Mouse (Mus musculus) embryonic fibroblast, embryonic 13.5 days (primary cell): ENCODE measurements around the gene Fh1. TPM values are rescaled to one million over a fixed set of nuclear protein-coding genes. Genes with fewer than 3 reads are reported as not detected.

ENCODE experiments used
- H3K27ac ChIP-seq: 2 replicates; pipeline ENCODE4 v1.5.1; 2012; ENCODE audit warnings: low read length, control low read depth, inconsistent platforms; ENCODE audit not compliant: insufficient read depth
- H3K4me1 ChIP-seq: 2 replicates; pipeline ENCODE4 v1.6.1; 2011; ENCODE audit warnings: low read length; ENCODE audit not compliant: control insufficient read depth, insufficient read depth
- H3K4me3 ChIP-seq: 2 replicates; pipeline ENCODE4 v1.5.1; 2011; ENCODE audit warnings: mild to moderate bottlenecking, control low read depth, low read length; ENCODE audit not compliant: insufficient read depth
- CTCF ChIP-seq: IDR thresholded peaks from 2 replicates; pipeline ENCODE4 v1.5.1; 2011; ENCODE audit warnings: mild to moderate bottlenecking, control low read depth, low read length, moderate library complexity, borderline replicate concordance; ENCODE audit not compliant: insufficient read depth
- POLR2A ChIP-seq: IDR thresholded peaks from 2 replicates; pipeline ENCODE4 v1.6.1; 2011; ENCODE audit warnings: low read depth, mild to moderate bottlenecking, control low read depth, low read length, moderate library complexity
- polyA plus RNA-seq: library from polyadenylated mRNA; stranded (reverse); fragments of >200 nt; gene quantifications from 2 replicates; pipeline ENCODE4 v1.2.4, GENCODE M21; 2011; ENCODE audit warnings: low read depth; ENCODE audit not compliant: missing spikeins, insufficient read length

Gene Fh1
- 79.4 and 83.5 TPM in 2 replicates for polyA plus RNA-seq

DNA sequence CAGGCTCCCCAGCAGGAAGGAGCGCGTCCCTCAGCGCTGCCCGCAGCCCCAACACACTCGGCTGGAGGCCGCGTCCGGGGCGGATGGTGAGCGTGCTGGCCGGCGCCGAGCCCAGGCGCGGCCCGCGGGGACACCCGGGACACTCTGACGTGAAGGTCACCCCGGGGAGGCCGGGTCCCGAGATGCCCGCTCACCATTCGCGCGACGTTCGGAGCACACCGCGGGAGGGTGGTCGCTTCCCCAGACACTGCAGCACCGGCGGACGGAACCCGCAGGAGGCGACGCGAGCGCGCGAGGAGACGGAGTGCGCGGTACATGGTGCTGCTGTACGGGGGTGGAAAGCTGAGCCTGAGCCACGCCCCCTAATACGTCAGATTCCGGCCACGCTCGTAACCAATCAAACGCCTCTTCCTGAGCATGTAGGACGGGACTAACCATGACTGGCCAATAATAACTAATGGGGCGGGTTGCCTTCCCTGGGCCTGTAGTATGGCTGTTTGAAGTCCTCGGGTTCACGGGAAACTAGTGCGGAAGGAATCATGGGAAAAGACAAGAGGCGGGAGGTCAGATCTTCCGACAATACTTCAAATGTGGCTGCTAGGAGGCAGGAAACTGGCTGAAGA, at the start of gene Fh1:
Gene Fh1 (minus strand): TSS at position 379 of the 623 bp plus-strand sequence.
- H3K4me1 ChIP-seq: peaks cover 2% of the 10 kb centered on the region; the same call in 1 of the 2 replicates
- peak within 1 kb of the TSS; percentile 38 for H3K27ac ChIP-seq
- peak within 1 kb of the TSS; percentile 81 for H3K4me3 ChIP-seq
- TF ChIP-seq POLR2A: peak; percentile 97
- no peak for TF ChIP-seq CTCF

DNA sequence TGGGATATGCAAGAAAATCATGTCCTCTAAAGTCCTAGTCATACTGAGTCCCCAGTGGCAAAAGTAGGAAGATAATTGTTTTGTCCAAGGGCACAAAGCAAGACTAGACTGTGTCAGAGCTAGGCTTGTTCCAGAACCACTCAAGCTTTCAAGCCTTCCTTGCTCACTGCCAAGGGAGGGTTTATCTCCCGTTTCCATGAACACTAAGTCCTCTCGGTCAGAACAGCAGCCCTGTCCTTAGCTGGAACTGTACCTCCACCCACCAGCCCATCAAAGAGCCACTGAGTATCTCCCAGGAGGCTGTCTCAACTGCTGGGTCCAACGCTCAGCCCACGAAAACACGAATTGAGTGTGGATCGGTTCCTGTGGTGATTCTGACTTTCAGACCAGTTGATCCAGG, 49.7 kb upstream of the Fh1 start:
- H3K27ac ChIP-seq: no peak overlapping the region
- no peak overlapping the region for H3K4me3 ChIP-seq
- no peak for TF ChIP-seq POLR2A
- TF ChIP-seq CTCF: no peak

DNA sequence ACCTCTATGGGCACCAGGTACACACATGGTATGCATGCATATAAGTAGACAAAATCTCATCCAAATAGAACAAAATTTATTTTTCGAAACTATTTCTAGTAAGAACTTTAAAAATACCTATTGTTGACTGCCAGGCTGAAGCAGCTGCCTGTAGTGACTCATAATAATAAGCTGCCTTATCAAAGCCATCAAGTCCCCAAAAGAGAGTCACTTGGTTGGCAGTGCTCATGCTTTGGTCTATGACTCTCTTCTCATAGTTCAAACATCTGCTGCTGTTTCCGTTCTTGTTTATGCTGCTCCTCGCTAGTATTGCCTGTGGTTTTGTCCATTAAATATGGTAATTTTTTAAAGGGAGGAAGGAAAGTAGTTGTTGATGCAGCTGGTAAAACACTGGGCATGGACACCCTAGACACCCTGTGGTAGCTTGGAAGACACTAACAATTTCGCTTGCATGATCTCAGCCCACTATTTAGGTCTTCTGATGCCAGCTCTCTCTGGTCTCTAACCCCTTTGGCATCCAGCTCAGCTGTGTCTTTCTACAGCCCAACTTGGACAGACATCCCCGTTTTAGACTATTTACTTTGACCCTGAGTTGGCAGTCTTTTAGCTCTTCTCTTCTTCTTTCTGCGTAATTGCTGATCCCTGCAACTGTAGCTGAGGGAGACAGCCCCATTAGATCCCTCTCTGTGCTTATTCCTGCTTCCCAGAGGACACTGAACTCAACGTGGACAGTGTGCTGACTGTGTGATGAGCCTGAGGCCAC, 48.3 kb upstream of the Fh1 start:
- peaks cover 4% of the 10 kb centered on the region for H3K4me1 ChIP-seq
- TF ChIP-seq CTCF: no peak
- no peak for TF ChIP-seq POLR2A
- no peak overlapping the region for H3K27ac ChIP-seq
- H3K4me3 ChIP-seq: no peak overlapping the region

More for the DNA sequence above, 49.7 kb upstream of the Fh1 start:
- H3K4me1 ChIP-seq: peaks cover 4% of the 10 kb centered on the region; the same call in 1 of the 2 replicates

DNA sequence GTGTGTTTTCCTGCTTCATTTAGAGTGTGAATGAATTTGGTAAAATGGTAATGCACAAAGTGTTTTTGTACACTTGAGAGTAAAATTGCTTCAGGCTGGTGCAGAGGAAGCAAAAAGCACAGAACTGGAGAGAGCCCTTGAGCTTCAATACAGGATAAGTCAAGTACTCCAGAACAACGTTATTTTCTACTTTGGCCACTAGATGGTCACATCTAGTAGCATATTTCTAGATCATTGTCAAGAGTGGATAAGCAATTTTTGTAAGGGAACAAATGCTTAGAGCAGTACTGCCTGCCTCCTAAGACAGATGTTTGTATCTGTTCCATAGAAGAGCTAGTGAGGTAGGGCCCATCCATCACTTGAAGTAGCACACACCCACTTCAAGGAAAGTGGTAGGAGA, 46.2 kb upstream of the Fh1 start:
- TF ChIP-seq CTCF (no peak), POLR2A (no peak)
- no peak overlapping the region for H3K27ac ChIP-seq
- H3K4me1 ChIP-seq: peaks cover 4% of the 10 kb centered on the region
- no peak overlapping the region for H3K4me3 ChIP-seq

DNA sequence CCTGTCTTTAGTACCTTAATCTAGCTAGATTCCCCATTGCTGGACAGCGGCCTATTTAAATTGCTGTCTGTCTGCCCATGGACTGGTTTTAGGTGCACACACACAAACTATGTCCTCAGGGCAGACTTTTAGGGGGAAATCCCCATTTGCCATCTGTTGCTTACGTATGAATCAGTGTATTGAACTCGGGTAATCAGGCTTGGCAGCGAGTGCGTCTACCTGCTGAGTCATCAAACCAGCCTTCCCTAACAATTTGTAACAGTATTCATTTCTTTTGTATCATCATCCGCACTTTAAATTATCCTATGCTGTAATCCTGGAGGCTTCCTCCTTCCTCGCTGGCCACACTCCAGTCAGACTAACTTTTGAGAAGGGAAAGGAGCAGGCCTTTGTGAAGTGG, 44.6 kb upstream of the Fh1 start:
- Histone ChIP-seq H3K27ac (no peak overlapping the region), H3K4me1 (peaks cover 4% of the 10 kb centered on the region), H3K4me3 (no peak overlapping the region)
- no peak for TF ChIP-seq CTCF
- no peak for TF ChIP-seq POLR2A

DNA sequence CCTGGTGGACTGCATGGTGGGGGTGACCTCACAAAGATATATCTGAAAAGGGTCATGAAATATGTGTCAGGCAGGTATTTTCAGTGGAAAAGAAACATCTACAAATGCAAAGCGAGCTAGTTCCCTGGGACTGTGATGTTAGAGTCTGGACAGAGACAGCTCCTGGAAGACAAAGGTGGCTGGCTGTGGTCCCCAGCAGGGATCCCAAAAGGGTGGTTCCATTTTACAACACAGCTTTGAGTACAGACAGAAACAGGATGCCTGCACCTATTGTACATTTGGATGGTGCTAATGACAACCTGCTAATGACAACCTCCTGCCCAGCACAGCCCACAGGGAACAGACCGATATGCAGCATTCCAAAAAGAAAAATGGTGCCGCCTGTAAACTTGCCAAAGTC, 44.0 kb upstream of the Fh1 start:
- Histone ChIP-seq H3K4me3 (no peak overlapping the region), H3K27ac (no peak overlapping the region), H3K4me1 (peaks cover 4% of the 10 kb centered on the region)
- no peak for TF ChIP-seq POLR2A
- no peak for TF ChIP-seq CTCF

DNA sequence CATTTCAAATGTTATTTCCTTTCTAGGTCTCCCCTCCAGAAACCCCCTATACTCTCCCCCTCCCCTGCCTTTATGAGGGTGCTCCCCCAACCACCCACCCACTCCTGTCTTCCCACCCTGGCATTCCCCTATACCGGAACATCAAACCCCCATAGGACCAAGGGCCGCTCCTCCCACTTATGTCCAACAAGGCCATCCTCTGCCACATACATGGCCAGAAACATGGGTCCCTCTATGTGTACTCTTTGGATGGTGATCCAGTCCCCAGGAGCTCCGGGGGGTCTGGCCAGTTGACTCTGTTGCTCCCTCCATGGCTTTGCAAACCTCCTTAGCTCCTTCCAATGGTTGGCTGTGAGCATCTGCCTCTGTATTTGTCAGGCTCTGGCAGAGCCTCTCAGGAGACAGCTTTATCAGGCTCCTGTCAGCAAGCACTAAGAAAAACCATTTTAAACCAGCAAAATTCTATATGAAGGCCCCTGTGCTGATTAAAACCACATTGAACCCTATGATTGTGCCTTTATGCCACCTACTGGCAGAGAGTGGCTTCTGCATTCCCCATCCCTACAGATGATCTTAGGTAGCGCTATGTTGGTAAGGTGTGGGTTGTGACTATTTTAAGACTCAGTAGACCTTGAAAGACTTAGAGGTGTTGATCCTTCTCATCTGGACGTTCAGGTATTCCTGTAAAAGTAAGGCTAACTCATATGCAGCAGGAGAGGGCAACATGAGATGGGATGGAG, 43.4 kb upstream of the Fh1 start:
- no peak for TF ChIP-seq POLR2A
- TF ChIP-seq CTCF: no peak
- Histone ChIP-seq H3K4me3 (no peak overlapping the region), H3K27ac (no peak overlapping the region), H3K4me1 (peaks cover 4% of the 10 kb centered on the region)

DNA sequence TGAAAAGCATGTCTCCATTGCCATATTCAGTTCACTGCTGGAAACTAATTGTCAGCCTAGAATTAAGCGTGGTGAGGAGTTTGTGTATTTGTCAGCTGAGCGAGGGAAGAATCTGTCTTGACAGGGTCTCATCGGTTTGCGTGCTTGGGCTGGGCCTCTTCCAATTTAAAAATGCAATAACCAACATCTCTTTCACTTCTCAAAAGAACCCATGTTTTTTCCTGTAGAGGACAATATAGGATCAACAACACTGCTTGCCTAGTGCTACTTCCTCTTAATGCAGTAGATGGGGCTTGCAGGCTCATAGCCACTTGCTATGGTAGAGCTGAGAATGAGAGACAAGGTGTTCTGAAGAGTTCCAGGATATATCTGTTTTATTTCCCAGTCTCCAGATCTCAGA, 34.5 kb upstream of the Fh1 start:
- H3K27ac ChIP-seq: no peak overlapping the region
- no peak for TF ChIP-seq POLR2A
- no peak for TF ChIP-seq CTCF
- no peaks in the 10 kb centered on the region for H3K4me1 ChIP-seq
- no peak overlapping the region for H3K4me3 ChIP-seq

DNA sequence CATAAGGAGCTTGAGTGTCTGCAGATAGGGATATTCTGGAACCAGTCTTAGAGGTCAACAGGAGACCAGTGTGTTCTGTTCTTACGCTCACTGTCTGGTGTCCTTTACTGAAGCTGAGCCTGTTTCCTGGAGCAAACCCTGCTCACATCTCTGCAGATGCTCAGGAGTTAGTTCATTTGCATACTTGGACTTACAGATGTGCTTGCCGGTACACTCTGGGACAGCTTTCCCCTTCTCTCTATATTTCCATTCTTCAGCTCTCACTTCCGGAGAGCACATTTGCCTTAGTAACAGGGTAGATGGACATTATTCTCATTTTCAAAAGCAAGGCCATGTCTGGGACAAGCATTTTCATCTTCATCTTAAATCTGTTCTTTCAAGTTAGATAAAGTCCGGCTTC, 23.2 kb upstream of the Fh1 start:
- Histone ChIP-seq H3K4me1 (no peaks in the 10 kb centered on the region), H3K4me3 (no peak overlapping the region), H3K27ac (no peak overlapping the region)
- TF ChIP-seq POLR2A (no peak), CTCF (no peak)

DNA sequence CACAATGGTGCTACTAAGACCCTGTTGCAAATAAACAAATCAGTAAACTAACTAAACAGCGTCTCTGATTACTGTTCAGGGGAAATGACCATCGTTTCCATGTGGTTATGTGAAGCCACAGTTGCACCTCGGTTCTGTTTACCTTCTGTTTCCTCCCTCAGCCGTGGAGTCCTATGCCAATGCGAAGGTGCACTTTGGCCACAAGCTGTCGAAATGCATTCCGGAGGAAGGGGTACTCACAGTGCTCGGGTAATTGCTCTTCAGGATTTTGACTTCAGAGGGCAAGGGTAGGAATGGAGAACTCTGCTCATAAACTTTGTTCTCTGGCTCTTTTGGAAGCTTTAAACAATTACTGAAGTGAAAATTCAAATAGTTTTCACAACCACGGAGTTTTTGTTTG, 21.5 kb upstream of the Fh1 start:
- no peak overlapping the region for H3K27ac ChIP-seq
- H3K4me3 ChIP-seq: no peak overlapping the region
- H3K4me1 ChIP-seq: no peaks in the 10 kb centered on the region
- TF ChIP-seq CTCF (no peak), POLR2A (no peak)
